Mouse (Mus musculus): ENCODE results near the gene Ccdc12.

GRCm38 (mm10) chr9:110715426-110715825 lies 59.1 kb downstream of the Ccdc12 start:
- no peak for TF ChIP-seq POLR2A (IDR thresholded peaks at IDR 0.05; ENCODE audit: low read depth, low read length)
- no peak for TF ChIP-seq CTCF (IDR thresholded peaks at IDR 0.05; ENCODE audit: borderline replicate concordance, insufficient read depth, low read length)
